Mouse (Mus musculus) forebrain, embryonic 15.5 days (tissue): ENCODE measurements at regions not wholly inside any gene's neighbourhood (a gene's known extent, or its start where the extent isn't known, plus 50 kb on each side); places are given as distances from the start of the nearest gene placed in this dataset.
A peak's percentile ranks its signal among the peaks of the same experiment; 100 is the strongest.

Experiments
- ATAC-seq: fragments of 200-750 bp; cut with Nextera tagmentation; replicated peaks from 2 replicates; pipeline ENCODE4 v1.8.0; 2017; ENCODE audit warnings: mild to moderate bottlenecking, moderate TSS enrichment, moderate library complexity
- H3K27ac ChIP-seq: fragments of 300-500 bp; sonication (generic); replicated peaks from 2 replicates; pipeline ENCODE4 v1.5.1; 2015; ENCODE audit warnings: mild to moderate bottlenecking, inconsistent platforms
- H3K27me3 ChIP-seq: fragments of 300-500 bp; sonication (generic); 2 replicates; pipeline ENCODE4 v1.6.1; 2015; ENCODE audit warnings: inconsistent platforms
- H3K36me3 ChIP-seq: fragments of 300-500 bp; sonication (generic); 2 replicates; pipeline ENCODE4 v1.6.1; 2015; ENCODE audit warnings: mild to moderate bottlenecking, inconsistent platforms
- H3K4me1 ChIP-seq: fragments of 300-500 bp; sonication (generic); 2 replicates; pipeline ENCODE4 v1.6.1; 2015; ENCODE audit warnings: inconsistent platforms
- H3K4me2 ChIP-seq: fragments of 300-500 bp; sonication (generic); replicated peaks from 2 replicates; pipeline ENCODE4 v1.6.1; 2015; ENCODE audit warnings: mild to moderate bottlenecking, inconsistent platforms
- H3K4me3 ChIP-seq: fragments of 300-500 bp; sonication (generic); 2 replicates; pipeline ENCODE4 v1.5.1; 2015; ENCODE audit warnings: mild to moderate bottlenecking, inconsistent platforms
- H3K9ac ChIP-seq: fragments of 300-500 bp; sonication (generic); replicated peaks from 2 replicates; pipeline ENCODE4 v1.6.1; 2015; ENCODE audit warnings: mild to moderate bottlenecking, inconsistent platforms
- H3K9me3 ChIP-seq: fragments of 300-500 bp; sonication (generic); 2 replicates; pipeline ENCODE4 v1.6.1; 2016; ENCODE audit warnings: inconsistent platforms
- WGBS: fragments of 180-500 bp; shearing (Covaris S2); methylation state at CpG from one replicate; pipeline ENCODE4 v1.1.7; 2015; ENCODE audit warnings: mixed read lengths; 5-methylcytosine and 5-hydroxymethylcytosine counted together

GRCm38 (mm10) chr2:173978138-173978765 lies 97.9 kb upstream of the Stx16 start:
- no peak for ATAC-seq
- Histone ChIP-seq H3K9me3 (no peaks in the 10 kb centered on the region), H3K4me1 (no peaks in the 10 kb centered on the region), H3K36me3 (no peaks in the 10 kb centered on the region), H3K27me3 (no peaks in the 10 kb centered on the region), H3K4me3 (no peak overlapping the region), H3K4me2 (no peak overlapping the region), H3K27ac (no peak overlapping the region), H3K9ac (no peak overlapping the region)
- WGBS, result 81% methylated on average over 13 of the region's 13 CpGs

GRCm38 (mm10) chr2:173981036-173981435 lies 95.1 kb upstream of the Stx16 start:
- Histone ChIP-seq H3K27ac (no peak overlapping the region), H3K9ac (no peak overlapping the region), H3K9me3 (no peaks in the 10 kb centered on the region), H3K36me3 (no peaks in the 10 kb centered on the region), H3K4me2 (no peak overlapping the region), H3K4me1 (no peaks in the 10 kb centered on the region), H3K27me3 (no peaks in the 10 kb centered on the region), H3K4me3 (no peak overlapping the region)
- WGBS, result 94% methylated on average over 9 of the region's 9 CpGs
- ATAC-seq, result no peak

GRCm38 (mm10) chr2:173987516-173987915 lies 88.6 kb upstream of the Stx16 start:
- Histone ChIP-seq H3K27ac (no peak overlapping the region), H3K27me3 (no peaks in the 10 kb centered on the region), H3K4me2 (no peak overlapping the region), H3K4me1 (no peaks in the 10 kb centered on the region), H3K9ac (no peak overlapping the region), H3K4me3 (no peak overlapping the region), H3K9me3 (no peaks in the 10 kb centered on the region), H3K36me3 (no peaks in the 10 kb centered on the region)
- no peak for ATAC-seq
- 87% methylated on average over 7 of the region's 7 CpGs for WGBS

- no peak for ATAC-seq
- H3K9me3 ChIP-seq, result no peaks in the 10 kb centered on the region
- H3K9ac ChIP-seq, result no peak overlapping the region
- H3K4me3 ChIP-seq, result no peak overlapping the region
- H3K4me1 ChIP-seq, result no peaks in the 10 kb centered on the region
- no peaks in the 10 kb centered on the region for H3K36me3 ChIP-seq
- H3K27ac ChIP-seq, result no peak overlapping the region
- H3K4me2 ChIP-seq, result no peak overlapping the region
- 86% methylated on average over 8 of the region's 8 CpGs for WGBS
- H3K27me3 ChIP-seq, result no peaks in the 10 kb centered on the region
Observed at GRCm38 (mm10) chr2:173987921-173988320, 88.2 kb upstream of the Stx16 start.

- peaks cover under 1% of the 10 kb centered on the region; the same call in 1 of the 2 replicates for H3K4me1 ChIP-seq
- no peaks in the 10 kb centered on the region for H3K27me3 ChIP-seq
- no peak overlapping the region for H3K4me3 ChIP-seq
- H3K36me3 ChIP-seq, result no peaks in the 10 kb centered on the region
- 69% methylated on average over 11 of the region's 11 CpGs for WGBS
- no peak; the same call in 1 of the 2 replicates for ATAC-seq
- H3K27ac ChIP-seq, result no peak overlapping the region
- H3K9ac ChIP-seq, result no peak overlapping the region
- no peak overlapping the region for H3K4me2 ChIP-seq
- no peaks in the 10 kb centered on the region for H3K9me3 ChIP-seq
Observed at GRCm38 (mm10) chr2:173988641-173989336, 87.3 kb upstream of the Stx16 start.

GRCm38 (mm10) chr2:173990664-173991063 lies 85.4 kb upstream of the Stx16 start:
- Histone ChIP-seq H3K27me3 (no peaks in the 10 kb centered on the region), H3K36me3 (no peaks in the 10 kb centered on the region), H3K4me2 (no peak overlapping the region), H3K27ac (no peak overlapping the region), H3K4me1 (peaks cover 10% of the 10 kb centered on the region), H3K4me3 (no peak overlapping the region), H3K9ac (no peak overlapping the region), H3K9me3 (no peaks in the 10 kb centered on the region)
- WGBS, result 96% methylated on average over 4 of the region's 4 CpGs
- no peak for ATAC-seq

- no peak for ATAC-seq
- peaks cover 10% of the 10 kb centered on the region for H3K4me1 ChIP-seq
- WGBS, result 90% methylated on average over 15 of the region's 15 CpGs
- H3K27ac ChIP-seq, result no peak overlapping the region
- H3K4me3 ChIP-seq, result no peak overlapping the region
- no peak overlapping the region for H3K4me2 ChIP-seq
- H3K36me3 ChIP-seq, result no peaks in the 10 kb centered on the region
- no peak overlapping the region for H3K9ac ChIP-seq
- H3K9me3 ChIP-seq, result no peaks in the 10 kb centered on the region
- no peaks in the 10 kb centered on the region for H3K27me3 ChIP-seq
Observed at GRCm38 (mm10) chr2:173991447-173991846, 84.7 kb upstream of the Stx16 start.

- Histone ChIP-seq H3K27ac (no peak overlapping the region), H3K9ac (no peak overlapping the region), H3K4me2 (no peak overlapping the region), H3K4me3 (no peak overlapping the region), H3K9me3 (no peaks in the 10 kb centered on the region), H3K27me3 (no peaks in the 10 kb centered on the region), H3K36me3 (no peaks in the 10 kb centered on the region), H3K4me1 (peaks cover 10% of the 10 kb centered on the region)
- WGBS, result 42% methylated on average over 5 of the region's 5 CpGs
- 0 out of 2 replicates have a peak, but pooled peaks have one; percentile 24 for ATAC-seq
Observed at GRCm38 (mm10) chr2:173992041-173992440, 84.1 kb upstream of the Stx16 start.

GRCm38 (mm10) chr2:173993431-173993955 lies 82.6 kb upstream of the Stx16 start:
- Histone ChIP-seq H3K4me1 (peaks cover 10% of the 10 kb centered on the region), H3K4me2 (no peak overlapping the region), H3K9ac (no peak overlapping the region), H3K27me3 (no peaks in the 10 kb centered on the region), H3K27ac (no peak overlapping the region), H3K9me3 (no peaks in the 10 kb centered on the region), H3K36me3 (no peaks in the 10 kb centered on the region), H3K4me3 (no peak overlapping the region)
- WGBS, result 79% methylated on average over 5 of the region's 5 CpGs
- ATAC-seq, result no peak

GRCm38 (mm10) chr2:173994301-173995073 lies 81.6 kb upstream of the Stx16 start:
- H3K4me2 ChIP-seq, result no peak overlapping the region; the same call in 1 of the 2 replicates
- ATAC-seq, result peak; percentile 53

GRCm38 (mm10) chr2:174004666-174005065 lies 71.4 kb upstream of the Stx16 start:
- 92% methylated on average over 8 of the region's 8 CpGs for WGBS
- no peaks in the 10 kb centered on the region for H3K9me3 ChIP-seq
- no peak overlapping the region for H3K9ac ChIP-seq

More at GRCm38 (mm10) chr2:173994301-173995073, 81.6 kb upstream of the Stx16 start:
- Histone ChIP-seq H3K27me3 (no peaks in the 10 kb centered on the region), H3K27ac (no peak overlapping the region), H3K4me1 (peaks cover 10% of the 10 kb centered on the region), H3K9me3 (no peaks in the 10 kb centered on the region), H3K9ac (no peak overlapping the region), H3K4me3 (no peak overlapping the region), H3K36me3 (no peaks in the 10 kb centered on the region)
- 25% methylated on average over 13 of the region's 13 CpGs for WGBS

GRCm38 (mm10) chr2:174007976-174008349 lies 68.1 kb upstream of the Stx16 start:
- Histone ChIP-seq H3K9me3 (no peaks in the 10 kb centered on the region), H3K9ac (no peak overlapping the region), H3K36me3 (no peaks in the 10 kb centered on the region), H3K27me3 (no peaks in the 10 kb centered on the region), H3K4me2 (no peak overlapping the region; the same call in 1 of the 2 replicates), H3K4me1 (peaks cover 9% of the 10 kb centered on the region), H3K4me3 (no peak overlapping the region), H3K27ac (no peak overlapping the region)
- peak; percentile 29; the same call in 1 of the 2 replicates for ATAC-seq
- WGBS, result 58% methylated on average over 2 of the region's 2 CpGs

More at GRCm38 (mm10) chr2:174004666-174005065, 71.4 kb upstream of the Stx16 start:
- H3K27ac ChIP-seq, result no peak overlapping the region
- no peaks in the 10 kb centered on the region for H3K36me3 ChIP-seq
- no peaks in the 10 kb centered on the region for H3K27me3 ChIP-seq
- no peak for ATAC-seq
- H3K4me1 ChIP-seq, result peaks cover 9% of the 10 kb centered on the region
- no peak overlapping the region for H3K4me2 ChIP-seq
- no peak overlapping the region for H3K4me3 ChIP-seq
